Mouse (Mus musculus): ENCODE measurements around the gene Trim21. TPM values are rescaled to one million over a fixed set of nuclear protein-coding genes. Genes with fewer than 3 reads are reported as not detected.

Gene Trim21
- polyA plus RNA-seq (2017; shearing (Covaris generic)), result 10 to 100 TPM; 96.3 to 99.0 TPM

DNA sequence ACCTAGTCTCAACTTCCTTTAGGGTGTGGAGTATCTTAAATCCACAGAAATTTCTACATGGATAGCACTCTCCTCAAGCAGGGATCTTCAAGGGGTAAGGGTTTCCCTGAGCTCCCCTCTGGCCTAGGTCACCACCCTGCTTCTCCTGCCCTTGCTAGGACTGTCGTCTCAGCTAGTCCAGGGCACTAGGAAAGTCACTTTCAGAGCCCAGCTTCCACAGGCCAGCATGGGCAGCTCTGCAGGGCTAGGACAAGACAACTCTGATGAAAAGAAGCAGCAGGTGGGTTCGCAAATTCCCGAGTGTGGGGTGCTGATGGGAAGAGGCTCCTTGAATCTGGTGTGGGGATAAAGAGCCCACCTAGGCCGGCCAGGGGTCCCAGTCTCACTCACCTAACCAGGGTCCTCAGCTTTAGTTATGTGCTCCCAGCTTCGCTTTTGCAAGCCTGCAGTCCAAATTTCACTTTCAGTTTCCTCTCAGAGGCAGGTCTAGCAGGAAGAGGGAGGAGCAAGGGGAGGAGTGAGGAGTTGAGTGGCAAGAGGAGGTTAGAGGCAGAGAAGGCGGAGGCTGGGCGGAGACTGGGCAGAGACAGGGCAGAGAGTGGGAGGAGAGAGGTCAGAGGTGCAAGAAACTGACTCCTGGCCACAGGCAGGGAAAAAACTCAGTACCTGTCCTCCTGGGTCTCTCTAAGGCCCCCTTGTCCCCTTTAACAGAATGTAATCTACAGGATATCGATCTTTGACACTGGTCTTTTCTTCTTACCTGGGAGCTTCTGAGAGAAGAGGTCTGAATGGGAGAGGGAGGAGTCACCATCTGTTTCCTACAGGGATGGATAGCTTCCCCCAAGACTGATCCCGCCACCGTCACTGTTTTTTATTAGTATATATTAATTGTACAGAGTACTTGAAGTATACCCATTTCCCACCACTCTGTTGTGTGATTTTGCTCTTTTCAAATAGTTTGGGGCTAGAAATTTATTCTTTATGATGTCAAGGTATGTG, at the start of gene Trim21:
Trim21 (minus strand) TSS at position 488 of the 999 bp plus-strand sequence.

GRCm38 (mm10) chr7:102597378-102598031, 32.2 kb upstream of the Trim21 start, which contains the start of gene Olfr552:
Olfr552 (plus strand) TSS chr7:102597770.

DNA sequence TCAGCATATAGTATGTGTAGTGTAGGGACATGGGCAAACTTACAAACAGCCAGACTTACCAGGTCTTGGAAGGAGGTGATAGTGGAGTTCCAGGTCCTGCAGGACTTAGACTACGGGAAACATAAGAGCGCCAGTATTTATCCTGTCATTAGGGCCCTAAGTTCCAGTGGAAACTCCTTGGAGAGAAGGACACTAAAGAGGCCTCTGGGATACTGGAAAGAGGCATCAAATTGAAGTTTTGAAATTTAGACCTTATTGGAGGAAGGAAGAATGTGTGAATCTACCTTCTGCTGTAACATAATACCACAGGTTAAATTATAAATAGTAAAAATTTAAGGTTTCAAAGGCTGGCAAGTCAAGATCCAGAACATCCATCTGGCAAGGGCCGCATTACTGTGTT, 26.5 kb upstream of the Trim21 start, which contains the start of gene Olfr551:
Olfr551 (minus strand) TSS at position 101 of the 400 bp plus-strand sequence.

GRCm38 (mm10) chr7:102571142-102571541, 5.9 kb upstream of the Trim21 start, which contains the start of gene Olfr550:
Olfr550 (plus strand) TSS chr7:102571442.

DNA sequence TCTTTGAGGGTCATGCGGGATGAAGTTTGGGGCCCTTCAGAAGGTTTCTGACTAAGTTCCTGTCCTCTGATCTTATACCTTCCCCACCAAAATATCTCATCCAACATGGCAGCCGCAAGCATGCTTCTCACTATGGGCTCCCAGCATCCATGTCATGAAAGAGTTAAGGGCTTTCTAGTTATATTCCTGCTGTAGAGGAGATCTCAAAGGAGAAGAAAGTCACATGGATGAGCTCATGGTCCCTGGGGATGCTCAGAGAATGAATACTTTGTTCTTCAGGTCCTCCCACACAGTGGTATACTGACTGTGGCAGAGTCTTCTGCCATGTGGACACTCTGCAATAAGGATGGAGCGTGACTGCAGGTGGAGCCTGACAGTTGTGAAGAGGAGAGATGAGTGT, 15.7 kb downstream of the Trim21 start, which contains the start of gene Olfr549:
Olfr549 (plus strand) TSS at position 301 of the 400 bp plus-strand sequence.

DNA sequence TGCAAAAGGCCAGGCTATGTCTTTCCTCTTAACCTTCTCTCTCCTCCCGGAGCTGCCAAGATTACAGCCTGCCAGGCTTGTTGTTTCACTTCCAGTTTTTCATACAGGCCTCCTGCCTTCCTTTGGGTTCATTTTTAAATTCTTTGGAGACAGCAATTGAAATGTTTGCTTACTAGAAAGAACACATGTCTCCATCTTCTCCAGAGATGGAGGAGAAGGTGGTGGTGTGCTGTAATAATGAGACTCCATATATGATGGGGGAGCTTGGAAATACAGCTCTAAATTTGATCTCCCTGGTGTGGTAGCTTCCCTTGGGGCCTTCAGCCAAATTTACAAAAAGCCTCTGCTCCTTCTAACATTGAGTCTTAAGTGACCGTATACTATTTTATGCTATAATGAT, 24.7 kb downstream of the Trim21 start, which contains the start of gene Olfr548-ps1:
Olfr548-ps1 (plus strand) TSS at position 301 of the 400 bp plus-strand sequence.

DNA sequence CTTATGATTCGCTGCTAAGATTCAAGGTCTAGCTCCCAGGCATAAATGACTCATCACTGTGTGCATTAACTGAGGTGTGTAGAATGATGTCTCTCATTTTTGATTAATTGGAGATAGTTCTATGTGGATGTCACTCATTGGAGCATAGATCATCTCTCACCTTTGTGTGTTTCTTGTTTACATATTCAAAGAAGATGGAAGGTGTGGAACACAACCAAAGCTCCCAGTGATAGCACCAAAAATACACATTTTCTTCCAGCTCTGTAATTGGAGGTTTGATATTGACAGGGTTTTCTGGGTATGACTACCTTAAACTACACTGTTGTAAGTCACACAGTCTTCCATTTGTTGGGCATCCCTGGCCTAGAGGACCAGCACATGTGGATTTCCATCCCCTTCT, 30.8 kb downstream of the Trim21 start, which contains the start of gene Olfr547:
Olfr547 (plus strand) TSS at position 301 of the 400 bp plus-strand sequence.

Other genes with a start within 250 kb of the Trim21 start
- gene Rrm1, start 123.8 kb downstream of the Trim21 start, polyA plus RNA-seq (2017; shearing (Covaris generic)), result 10 to 100 TPM; 40.4 to 42.0 TPM
- 1 to 10 TPM in 1 of 2 experiments, not detected in 1; 1.2 TPM for gene Olfr543, start 83.8 kb downstream of the Trim21 start, polyA plus RNA-seq (2017; shearing (Covaris generic))
- gene Olfr544, start 77.2 kb downstream of the Trim21 start, polyA plus RNA-seq (2017; shearing (Covaris generic)), result 1 to 10 TPM in 1 of 2 experiments, under 1 TPM in 1; 0.28 to 2.7 TPM
- gene Olfr545, start 65.9 kb downstream of the Trim21 start, polyA plus RNA-seq (2017; shearing (Covaris generic)), result under 1 TPM; 0.28 to 0.97 TPM
- not detected for gene Olfr547, start 30.7 kb downstream of the Trim21 start, polyA plus RNA-seq (2017; shearing (Covaris generic))
- not detected for gene Olfr548-ps1, start 24.6 kb downstream of the Trim21 start, polyA plus RNA-seq (2017; shearing (Covaris generic))
- gene Olfr549, start 15.6 kb downstream of the Trim21 start, polyA plus RNA-seq (2017; shearing (Covaris generic)), result under 1 TPM in 1 of 2 experiments, not detected in 1; 0.69 TPM
- gene Olfr550, start 6.0 kb upstream of the Trim21 start, polyA plus RNA-seq (2017; shearing (Covaris generic)), result not detected
- not detected for gene Olfr551, start 26.4 kb upstream of the Trim21 start, polyA plus RNA-seq (2017; shearing (Covaris generic))
- gene Olfr552, start 32.3 kb upstream of the Trim21 start, polyA plus RNA-seq (2017; shearing (Covaris generic)), result not detected
- gene Olfr553, start 52.7 kb upstream of the Trim21 start, polyA plus RNA-seq (2017; shearing (Covaris generic)), result not detected
- 1 to 10 TPM in 1 of 2 experiments, under 1 TPM in 1; 0.71 to 1.7 TPM for gene Olfr554, start 72.9 kb upstream of the Trim21 start, polyA plus RNA-seq (2017; shearing (Covaris generic))
- gene Olfr555, start 93.3 kb upstream of the Trim21 start, polyA plus RNA-seq (2017; shearing (Covaris generic)), result not detected
- under 1 TPM in 1 of 2 experiments, not detected in 1; 0.30 TPM for gene Olfr556, start 99.4 kb upstream of the Trim21 start, polyA plus RNA-seq (2017; shearing (Covaris generic))
- 10 to 100 TPM; 12.4 to 17.0 TPM for gene Trim68, start 121.8 kb upstream of the Trim21 start, polyA plus RNA-seq (2017; shearing (Covaris generic))
- gene Olfr557, start 130.4 kb upstream of the Trim21 start, polyA plus RNA-seq (2017; shearing (Covaris generic)), result under 1 TPM in 1 of 2 experiments, not detected in 1; 0.24 TPM
- not detected for gene Olfr558, start 136.7 kb upstream of the Trim21 start, polyA plus RNA-seq (2017; shearing (Covaris generic))
- gene Olfr33, start 153.6 kb upstream of the Trim21 start, polyA plus RNA-seq (2017; shearing (Covaris generic)), result not detected
- 1 to 10 TPM in 1 of 2 experiments, not detected in 1; 1.5 TPM for gene Olfr559, start 162.0 kb upstream of the Trim21 start, polyA plus RNA-seq (2017; shearing (Covaris generic))
- not detected for gene Olfr560, start 193.9 kb upstream of the Trim21 start, polyA plus RNA-seq (2017; shearing (Covaris generic))
- gene Olfr78, start 194.0 kb upstream of the Trim21 start, polyA plus RNA-seq (2017; shearing (Covaris generic)), result not detected
- gene Olfr561, start 205.7 kb upstream of the Trim21 start, polyA plus RNA-seq (2017; shearing (Covaris generic)), result not detected
- gene Olfr564, start 238.0 kb upstream of the Trim21 start, polyA plus RNA-seq (2017; shearing (Covaris generic)), result under 1 TPM in 1 of 2 experiments, not detected in 1; 0.49 TPM

Data from inflammation-experienced regulatory T-cells (primary cell).